Mouse (Mus musculus): ENCODE measurements around the gene Whrn.

GRCm38 (mm10) chr4:63417318-63417957 lies 78.4 kb downstream of the Whrn start:
- TF ChIP-seq USF1 (IDR thresholded peaks at IDR 0.05; ENCODE audit: low read depth) (no peak), CTCF (IDR thresholded peaks at IDR 0.05; ENCODE audit: control insufficient read depth, insufficient read depth, insufficient read length) (peak; percentile 62), MAX (IDR thresholded peaks at IDR 0.05) (no peak), MYOG (IDR thresholded peaks at IDR 0.05; ENCODE audit: control insufficient read depth, extremely low read depth, insufficient read length) (no peak), CEBPB (IDR thresholded peaks at IDR 0.05; ENCODE audit: low read depth) (no peak), MYOD1 (IDR thresholded peaks at IDR 0.05; ENCODE audit: control insufficient read depth, insufficient read length, low read depth) (no peak), FOSL1 (IDR thresholded peaks at IDR 0.05; ENCODE audit: insufficient read depth, low read length, poor library complexity, severe bottlenecking) (no peak)
